Mouse (Mus musculus) G1E (cell line): ENCODE results near the gene Pld5.

Experiments
- CTCF ChIP-seq: IDR thresholded peaks from 2 replicates; pipeline ENCODE4 v1.5.1; 2012; ENCODE audit warnings: low read depth, low read length, inconsistent platforms, mixed read lengths
- GATA1 ChIP-seq: IDR thresholded peaks from 2 replicates; pipeline ENCODE4 v1.6.1; 2012; ENCODE audit warnings: borderline replicate concordance, low read length, inconsistent platforms, mixed read lengths
- POLR2AphosphoS5 ChIP-seq: IDR thresholded peaks from 2 replicates; pipeline ENCODE4 v1.6.1; 2012; ENCODE audit warnings: low read depth, low read length, inconsistent platforms; ENCODE audit not compliant: insufficient replicate concordance
- TAL1 ChIP-seq: conservative IDR thresholded peaks from 2 replicates; pipeline ENCODE4 v1.6.1; 2012; ENCODE audit warnings: low read depth, low read length, inconsistent platforms, mixed read lengths

DNA sequence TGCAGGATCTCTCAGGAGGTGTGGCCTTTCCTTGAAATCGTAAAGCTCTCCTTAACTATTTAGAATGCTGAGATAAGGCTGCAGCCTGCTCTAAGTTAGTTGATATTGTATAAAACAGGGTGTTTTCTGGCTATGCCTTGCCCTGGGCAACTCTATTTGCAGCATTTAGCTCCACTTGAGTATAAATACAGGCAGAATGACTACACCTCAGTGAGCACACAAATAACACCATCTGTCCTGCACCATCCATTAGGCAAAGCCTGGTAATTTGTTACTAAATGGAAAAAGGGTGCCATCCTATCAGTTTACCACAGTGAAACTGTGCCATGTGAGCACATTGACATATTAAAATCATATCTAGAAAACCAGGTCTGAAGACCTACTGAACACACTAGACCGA lies 149.3 kb downstream of the Pld5 start:
- no peak for TF ChIP-seq GATA1
- TF ChIP-seq CTCF: no peak
- no peak for TF ChIP-seq TAL1
- TF ChIP-seq POLR2AphosphoS5: no peak
